Mouse (Mus musculus) duodenum, adult 2 months (tissue): Measurements from ENCODE around the gene Yif1b. TPM values are rescaled to one million over a fixed set of nuclear protein-coding genes. Genes with fewer than 3 reads are reported as not detected.

Source experiments
- polyA plus RNA-seq: library from polyadenylated mRNA; depleted of rRNA; stranded (reverse); fragments of >200 nt; gene quantifications from 2 replicates; pipeline ENCODE4 v1.2.3, GENCODE M21; 2012; ENCODE audit warnings: low replicate concordance; rRNA removed

Gene Yif1b
- 56.6 and 58.6 TPM in 2 replicates for polyA plus RNA-seq

DNA sequence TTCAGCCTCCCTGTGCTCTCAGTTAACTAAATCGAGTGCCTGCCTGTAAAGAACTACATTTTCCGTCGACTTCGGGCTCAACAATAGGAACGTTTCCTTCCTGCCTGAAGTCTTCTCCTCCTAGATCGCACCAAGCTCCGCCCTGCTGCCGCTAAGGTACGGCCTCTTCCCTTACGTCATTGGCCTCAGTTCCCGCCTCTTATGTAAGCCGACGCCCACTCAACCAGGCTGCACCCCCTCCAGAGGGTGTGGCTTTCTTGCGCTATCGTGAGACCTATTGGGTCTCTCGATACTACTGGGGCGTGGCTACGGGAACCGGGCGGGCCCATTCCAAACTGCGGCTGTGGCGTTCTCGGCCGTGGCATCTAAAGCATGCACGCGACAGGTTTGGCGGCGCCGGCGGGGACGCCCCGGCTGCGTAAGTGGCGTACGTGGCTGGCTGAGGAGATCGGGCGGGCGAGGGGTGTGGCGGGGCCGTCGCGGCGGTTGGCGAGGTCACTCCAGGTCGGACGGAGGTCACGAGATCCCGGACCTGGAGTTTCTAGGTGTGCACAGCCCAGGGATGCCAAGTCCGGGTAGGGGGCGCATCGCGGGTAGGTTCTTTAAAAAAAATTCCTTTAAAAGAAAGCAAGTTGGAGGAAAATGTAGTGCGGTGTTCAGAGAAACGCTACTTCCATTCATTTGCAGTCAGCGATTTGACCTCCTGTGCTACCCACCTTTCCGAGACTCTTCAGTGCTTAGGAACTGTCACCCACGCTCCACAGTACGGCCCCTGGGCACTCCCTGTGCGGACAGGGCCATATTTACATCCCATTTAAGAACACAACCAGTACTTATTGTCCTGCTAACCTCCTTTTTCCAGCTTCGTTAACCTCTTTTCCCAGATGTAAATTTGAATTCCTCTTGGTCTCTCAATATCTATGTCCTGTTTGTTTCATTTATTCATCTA is at the start of gene Yif1b:
Gene Yif1b (plus strand): TSS at position 311 of the 949 bp plus-strand sequence.

GRCm38 (mm10) chr7:29213675-29214082 is 24.4 kb upstream of the Yif1b start, which contains the start of gene Catsperg1:
TSS of gene Catsperg1 (minus strand) at chr7:29214035.

GRCm38 (mm10) chr7:29232247-29233013 is 5.7 kb upstream of the Yif1b start, which contains the start of gene Kcnk6:
TSS of gene Kcnk6 (minus strand) at chr7:29232515.

DNA sequence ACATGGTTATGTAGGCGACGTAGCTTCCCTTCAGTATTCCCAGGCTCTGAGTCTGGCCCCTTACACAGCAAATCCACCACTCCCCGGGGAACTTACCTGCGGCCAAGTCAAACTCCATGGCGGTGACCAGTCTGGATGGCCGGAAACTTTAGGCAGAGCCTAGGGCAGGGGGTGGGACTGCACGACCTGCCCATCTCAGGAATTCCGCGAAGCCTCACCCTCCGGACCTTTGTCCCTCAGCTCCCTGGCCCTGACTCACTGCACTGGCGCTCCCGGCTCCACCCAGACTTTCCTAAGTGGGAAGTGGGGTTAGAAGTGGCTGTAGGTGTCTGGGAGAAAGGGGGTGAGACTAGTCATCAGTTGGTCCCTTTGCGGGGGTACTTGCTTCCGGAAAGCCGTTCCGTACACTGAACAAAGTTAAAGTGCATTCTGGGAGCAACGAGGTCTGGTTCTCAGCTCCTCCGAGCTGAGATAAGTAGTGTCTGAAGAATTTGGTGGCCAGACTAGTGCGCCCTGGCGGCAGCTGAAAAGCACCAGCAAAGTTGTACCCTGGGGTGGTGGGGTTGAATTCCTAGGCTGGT is 10.2 kb downstream of the Yif1b start, which contains the start of gene 2200002D01Rik:
Gene 2200002D01Rik (minus strand): TSS at position 206 of the 581 bp plus-strand sequence.

GRCm38 (mm10) chr7:29281201-29282073 is 43.3 kb downstream of the Yif1b start, which contains the start of gene Spint2:
TSS of gene Spint2 (minus strand) at chr7:29281912.

DNA sequence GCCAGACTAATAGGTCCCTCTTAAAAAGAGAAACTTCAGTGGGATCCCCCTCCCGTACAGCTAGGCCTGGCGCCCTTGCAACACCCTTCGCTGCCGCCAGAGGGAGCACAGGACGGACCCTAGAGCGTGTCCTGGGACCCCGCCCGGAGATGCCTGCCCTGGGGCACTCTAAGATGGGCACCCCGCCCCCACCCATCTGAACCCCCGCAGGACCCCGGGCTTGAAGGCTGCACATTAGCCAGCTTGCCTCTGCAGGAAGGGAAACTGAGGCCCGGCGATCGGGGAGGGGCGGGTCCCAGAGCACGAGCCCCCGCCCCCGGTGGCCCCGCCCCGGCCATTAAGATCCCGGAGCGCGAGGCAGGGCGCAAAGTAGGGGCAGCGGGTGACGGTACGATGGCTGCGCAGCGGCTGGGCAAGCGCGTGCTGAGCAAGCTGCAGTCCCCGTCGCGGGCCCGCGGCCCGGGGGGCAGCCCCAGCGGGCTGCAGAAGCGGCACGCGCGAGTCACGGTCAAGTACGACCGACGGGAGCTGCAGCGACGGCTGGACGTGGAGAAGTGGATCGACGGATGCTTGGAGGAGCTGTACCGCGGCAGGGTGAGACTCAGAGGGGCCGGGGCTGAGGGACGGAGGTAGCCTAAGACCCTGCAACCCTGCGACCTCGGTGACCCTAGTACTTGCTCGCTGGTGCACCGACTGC is 51.0 kb downstream of the Yif1b start, which contains the start of gene Ppp1r14a:
Gene Ppp1r14a (plus strand): TSS at position 367 of the 697 bp plus-strand sequence.

Other genes starting within 250 kb of the Yif1b start
- gene Ryr1, start 113.2 kb upstream of the Yif1b start, polyA plus RNA-seq, result under 0.01 and 0.05 TPM in 2 replicates
- gene Rasgrp4, start 103.5 kb upstream of the Yif1b start, polyA plus RNA-seq, result 3.5 and 4.2 TPM in 2 replicates
- 135 and 295 TPM in 2 replicates for gene Fam98c, start 82.1 kb upstream of the Yif1b start, polyA plus RNA-seq
- 0.97 and 1.5 TPM in 2 replicates for gene Ggn, start 68.1 kb upstream of the Yif1b start, polyA plus RNA-seq
- gene Spred3, start 67.9 kb upstream of the Yif1b start, polyA plus RNA-seq, result 1.1 and 2.2 TPM in 2 replicates
- gene Psmd8, start 57.6 kb upstream of the Yif1b start, polyA plus RNA-seq, result 80.4 and 112 TPM in 2 replicates
- 0.19 and 0.48 TPM in 2 replicates for gene Catsperg1, start 24.3 kb upstream of the Yif1b start, polyA plus RNA-seq
- 22.4 and 52.7 TPM in 2 replicates for gene Kcnk6, start 5.8 kb upstream of the Yif1b start, polyA plus RNA-seq
- 437 and 814 TPM in 2 replicates for gene 2200002D01Rik, start 10.1 kb downstream of the Yif1b start, polyA plus RNA-seq
- 764 and 2,886 TPM in 2 replicates for gene Spint2, start 43.6 kb downstream of the Yif1b start, polyA plus RNA-seq
- gene Ppp1r14a, start 51.0 kb downstream of the Yif1b start, polyA plus RNA-seq, result 21.4 and 39.1 TPM in 2 replicates
- gene Dpf1, start 65.6 kb downstream of the Yif1b start, polyA plus RNA-seq, result 0.48 and 2.4 TPM in 2 replicates